Mouse (Mus musculus) brain, embryonic 14.5 days (tissue): ENCODE measurements around the gene Pcx. TPM values are rescaled to one million over a fixed set of nuclear protein-coding genes. Genes with fewer than 3 reads are reported as not detected.

Source experiments
- DNase-seq: peaks from one replicate; pipeline ENCODE4 v3.0.0-alpha.2; 2011; ENCODE audit warnings: low read depth
- CTCF ChIP-seq: fragments of 200-500 bp; IDR thresholded peaks from 2 replicates; pipeline ENCODE4 v1.5.1; 2012; ENCODE audit warnings: inconsistent platforms, mild to moderate bottlenecking, moderate library complexity, borderline replicate concordance; ENCODE audit not compliant: insufficient read depth, insufficient read length; ENCODE audit errors: extremely low read depth
- POLR2A ChIP-seq: fragments of 200-500 bp; IDR thresholded peaks from 2 replicates; pipeline ENCODE4 v1.6.1; 2012; ENCODE audit warnings: mild to moderate bottlenecking, inconsistent platforms, borderline replicate concordance; ENCODE audit not compliant: poor library complexity, insufficient read depth, insufficient read length, severe bottlenecking; ENCODE audit errors: extremely low read depth
- polyA plus RNA-seq: library from polyadenylated mRNA; depleted of rRNA; stranded (reverse); fragments of >200 nt; gene quantifications from 2 replicates; pipeline ENCODE4 v1.2.3, GENCODE M21; 2012

Gene Pcx
- polyA plus RNA-seq, 1 experiment: 19.4 TPM

DNA sequence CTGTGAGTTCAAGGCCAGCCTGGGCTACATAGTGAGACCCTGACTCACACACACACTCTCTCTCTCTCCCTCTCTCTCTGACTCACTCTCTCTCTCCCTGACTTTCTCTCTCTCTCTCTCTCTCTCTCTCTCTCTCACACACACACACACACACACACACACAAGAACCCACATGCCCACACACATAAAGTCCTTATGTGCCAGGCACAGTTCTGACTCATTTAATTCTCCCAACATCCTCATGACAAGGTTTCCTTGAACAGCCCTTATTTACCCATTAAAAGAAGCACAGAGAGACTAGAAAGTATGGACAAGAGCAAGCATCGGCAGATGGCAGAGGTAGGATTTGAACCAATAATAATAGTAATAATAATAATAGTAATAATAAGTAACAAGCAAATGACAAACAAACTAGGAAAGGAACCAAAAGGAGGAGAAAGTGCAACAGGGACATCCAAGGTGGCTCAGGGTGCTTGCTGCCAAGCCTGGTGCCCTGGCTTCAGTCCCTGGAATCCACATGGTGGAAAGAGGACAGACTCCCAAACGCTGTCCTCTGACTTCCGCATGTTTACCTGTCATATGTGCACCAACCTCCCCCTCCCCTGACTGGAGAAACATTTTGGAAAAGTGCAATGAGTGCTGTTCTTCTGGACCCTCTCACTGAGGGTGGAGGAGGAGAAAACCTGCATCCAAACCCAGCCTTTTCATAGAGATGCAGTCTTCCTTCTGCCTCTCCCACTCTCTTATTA lies 28.0 kb upstream of the Pcx start:
- TF ChIP-seq POLR2A: no peak
- no peak for TF ChIP-seq CTCF
- DNase-seq: no peak

DNA sequence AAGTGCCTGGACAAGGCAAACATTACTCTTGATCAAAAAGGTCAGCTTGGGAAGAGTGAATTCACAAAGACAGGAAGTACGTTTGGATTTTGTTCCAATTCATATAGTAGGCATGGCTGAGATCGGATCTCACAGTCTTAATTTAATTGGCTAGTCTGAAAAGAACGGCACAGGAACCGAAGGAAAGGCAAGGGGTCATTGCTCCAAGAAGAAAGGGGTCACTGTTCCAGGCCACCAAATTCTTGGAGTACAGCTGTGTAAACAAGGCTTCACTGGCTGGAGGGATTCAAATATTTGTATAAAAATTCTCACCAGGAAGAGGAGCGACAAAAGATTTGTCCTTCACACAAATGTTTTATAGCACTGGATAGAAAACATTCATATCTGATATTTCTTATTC lies 25.3 kb upstream of the Pcx start:
- no peak for TF ChIP-seq CTCF
- TF ChIP-seq POLR2A: no peak
- no peak for DNase-seq

DNA sequence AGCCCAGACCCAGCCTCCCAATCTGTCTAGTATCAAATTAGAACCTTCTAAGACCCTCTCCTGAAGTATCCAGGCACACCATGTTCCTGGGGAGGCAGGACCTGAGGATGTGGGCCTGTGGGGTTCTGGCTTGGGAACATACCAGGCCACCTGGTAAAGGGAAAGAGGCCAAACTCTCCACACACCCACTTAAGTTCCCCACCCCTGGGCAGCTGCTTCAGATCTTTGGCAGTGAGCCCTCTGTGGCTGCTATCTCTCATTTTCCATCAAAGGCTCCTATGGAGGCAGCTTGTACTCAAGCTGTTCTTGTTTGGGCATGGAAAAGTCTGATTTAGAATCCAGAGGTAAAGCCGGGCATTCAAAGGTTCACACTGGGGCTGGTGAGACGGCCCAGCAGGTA lies 22.4 kb upstream of the Pcx start:
- TF ChIP-seq CTCF (no peak), POLR2A (no peak)
- no peak for DNase-seq

DNA sequence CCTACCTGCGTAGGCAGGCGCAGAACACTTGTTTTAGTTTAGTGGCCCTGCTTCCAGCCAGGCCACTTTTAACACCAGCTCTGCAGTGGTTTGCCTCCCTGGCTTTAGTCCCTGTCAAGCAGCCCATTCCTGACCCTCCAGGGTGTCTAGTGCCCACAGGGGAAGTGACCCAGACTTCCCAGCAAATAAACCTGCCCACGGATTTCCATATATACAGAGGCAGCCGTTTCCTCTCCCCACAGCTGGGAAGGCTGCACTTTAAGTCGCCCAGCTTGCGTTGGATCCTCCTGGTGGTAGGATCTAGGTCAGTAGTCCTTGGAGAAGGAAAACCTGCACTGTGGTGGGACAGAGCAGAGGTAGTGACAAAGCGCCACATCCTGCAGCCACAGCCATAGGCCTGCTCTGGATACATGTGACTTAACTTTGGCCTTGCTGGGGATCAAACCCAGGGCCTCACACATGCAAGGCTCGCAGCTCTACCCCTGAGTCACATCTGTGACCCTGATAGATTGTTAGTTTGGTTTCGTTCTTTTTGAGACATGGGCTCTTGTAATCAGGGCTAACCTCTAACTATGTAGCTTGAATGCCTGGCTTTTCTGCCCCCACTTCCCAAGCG lies 19.1 kb upstream of the Pcx start:
- TF ChIP-seq POLR2A (no peak), CTCF (0 out of 2 replicates have a peak, but pooled peaks have one; percentile 1)

DNA sequence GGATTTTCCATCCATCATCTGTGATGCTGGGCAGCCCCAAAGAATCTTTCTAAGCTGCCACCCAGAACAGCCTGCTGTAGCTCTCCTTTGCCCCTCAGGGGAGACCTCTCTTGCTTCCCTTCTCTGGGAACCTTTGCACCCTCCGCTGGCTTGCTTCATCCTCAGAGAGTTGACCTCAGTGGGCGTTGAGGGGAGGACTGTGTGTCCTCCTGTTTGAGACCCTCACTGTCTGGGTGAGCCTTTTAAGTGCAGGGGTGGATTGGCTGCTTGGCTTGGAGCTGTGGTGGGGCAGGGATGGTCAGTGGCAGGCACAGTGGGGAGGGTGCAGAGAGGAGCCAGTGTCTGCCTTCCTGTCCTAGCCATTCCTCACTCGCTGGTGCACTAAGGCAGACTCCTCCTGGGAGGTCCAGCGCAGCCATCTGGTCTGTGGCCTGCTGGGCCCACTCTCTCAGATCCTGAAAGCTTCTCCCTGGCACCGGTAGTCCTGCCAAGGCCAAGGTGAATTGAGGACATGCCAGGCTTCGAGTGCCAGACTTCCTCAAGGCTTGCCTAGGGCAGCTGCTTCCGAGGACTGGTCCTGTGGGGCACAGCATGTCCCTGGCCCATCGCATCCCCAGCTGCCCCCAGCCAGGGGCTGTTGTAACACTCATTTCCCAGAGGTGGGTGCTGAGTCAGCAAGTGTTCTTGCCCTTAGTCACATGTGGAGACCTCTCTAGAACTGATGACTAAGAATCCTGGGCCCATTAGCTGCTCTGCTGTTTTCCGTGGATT lies 17.6 kb upstream of the Pcx start:
- TF ChIP-seq CTCF (no peak), POLR2A (no peak)
- DNase-seq: no peak

More for the DNA sequence above, 19.1 kb upstream of the Pcx start:
- DNase-seq: no peak

DNA sequence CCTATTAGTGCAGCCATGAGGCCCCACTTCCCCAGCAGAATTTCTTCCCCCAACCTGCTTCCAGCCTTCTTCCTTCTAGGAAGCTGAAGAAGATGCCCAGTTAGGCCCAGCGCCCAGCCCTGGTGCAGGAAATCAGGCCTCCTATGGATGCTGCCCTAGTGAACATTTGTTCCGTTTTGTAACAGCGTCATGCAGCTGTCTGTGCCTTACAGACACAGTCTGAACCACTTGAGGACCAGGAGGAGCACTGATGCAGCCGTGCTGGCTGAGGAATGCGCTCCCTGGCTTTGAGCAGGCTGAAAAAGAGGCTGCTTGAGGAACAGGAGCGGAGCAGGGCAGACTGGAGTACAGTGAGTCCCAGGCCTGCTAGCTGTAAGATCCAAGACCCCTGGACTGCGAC lies 15.6 kb upstream of the Pcx start:
- TF ChIP-seq POLR2A (no peak), CTCF (no peak)
- DNase-seq: no peak

DNA sequence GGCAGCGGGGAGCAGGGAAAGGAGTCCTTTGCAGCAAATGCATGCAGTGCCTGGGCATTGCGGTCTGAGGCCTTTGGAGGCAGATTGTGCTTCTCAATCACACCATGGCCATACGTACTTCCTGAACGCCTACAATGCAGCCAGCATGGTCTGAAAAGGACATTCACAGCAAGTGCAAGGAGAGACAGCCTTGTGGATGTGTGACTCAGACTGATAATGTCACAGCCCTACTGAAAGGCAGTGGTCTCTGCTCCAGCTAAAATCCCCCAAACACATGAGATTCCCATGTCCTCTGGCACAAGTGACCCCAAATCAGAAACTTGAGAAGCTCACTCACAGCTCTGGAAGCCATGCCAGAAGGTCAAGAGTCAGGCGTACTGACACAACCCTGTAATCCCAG lies 14.5 kb upstream of the Pcx start:
- TF ChIP-seq POLR2A (no peak), CTCF (no peak)
- no peak for DNase-seq

DNA sequence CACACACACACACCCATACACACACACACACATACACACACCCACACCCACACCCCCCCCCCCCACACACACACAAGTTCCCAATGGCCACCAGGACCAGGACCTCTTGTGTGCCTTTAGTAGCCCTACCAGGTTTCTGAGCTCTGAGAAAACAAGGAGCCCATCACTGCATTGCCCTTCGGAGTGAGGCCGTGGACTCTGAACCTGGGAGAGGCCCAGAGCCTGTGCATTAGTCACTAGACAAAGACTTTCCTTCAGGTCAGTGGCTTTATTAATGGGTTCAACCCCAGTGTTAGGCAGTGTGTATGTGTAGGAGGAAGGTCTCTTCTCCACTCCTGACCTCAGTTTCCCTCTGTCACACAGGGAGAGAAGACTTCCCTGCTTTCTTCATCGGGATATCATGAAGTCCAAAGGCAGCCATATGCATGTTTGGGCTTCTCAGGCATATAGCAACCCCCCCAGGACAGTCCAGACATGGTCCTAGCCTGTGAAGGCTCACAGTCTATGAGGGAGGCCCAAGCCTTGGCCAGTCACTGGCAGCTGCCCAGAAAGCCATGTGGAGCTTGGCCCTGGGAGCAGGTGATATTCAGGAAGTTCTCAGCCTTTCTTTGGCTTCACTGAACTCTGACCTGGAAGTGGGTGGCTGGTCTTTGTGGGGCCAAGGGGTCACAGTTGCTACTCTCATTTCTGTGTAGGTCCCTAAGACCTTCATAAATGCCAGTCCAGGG lies 13.6 kb upstream of the Pcx start:
- no peak for DNase-seq
- no peak for TF ChIP-seq POLR2A
- TF ChIP-seq CTCF: no peak

DNA sequence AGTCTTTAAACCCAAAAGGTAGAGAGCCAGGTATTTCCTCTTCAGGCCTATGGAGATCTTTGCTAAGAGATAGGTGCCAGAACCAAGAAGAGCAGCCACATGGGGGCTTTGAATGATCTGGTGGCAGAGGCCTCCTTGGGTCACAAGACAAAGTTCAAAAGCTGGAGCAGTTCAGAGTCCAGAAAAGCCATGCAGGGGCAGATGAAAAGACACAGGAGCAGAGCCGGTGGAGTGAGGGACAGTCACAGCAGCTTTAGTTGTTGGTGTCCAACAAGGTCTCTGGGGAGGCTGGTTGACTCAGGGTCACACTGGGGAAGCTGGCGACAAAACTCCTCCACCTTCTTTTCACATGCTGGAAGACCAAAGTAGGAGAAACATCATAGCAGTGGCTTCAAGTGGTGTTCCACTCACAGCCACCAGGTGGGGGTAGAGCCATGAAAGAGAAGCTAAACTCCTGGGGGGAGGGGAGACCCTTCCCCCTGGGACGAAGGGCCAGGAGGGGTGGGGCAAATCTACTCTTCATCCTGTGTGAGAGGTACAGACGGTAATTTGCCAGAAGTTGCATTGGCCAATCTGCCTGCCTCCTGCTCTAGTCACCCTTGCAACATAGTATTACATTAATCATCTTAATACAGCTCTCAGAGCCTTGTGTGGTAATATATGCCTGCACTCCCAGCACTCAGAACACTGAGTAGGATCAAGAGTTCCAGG lies 12.9 kb upstream of the Pcx start:
- TF ChIP-seq CTCF: peak; percentile 91
- TF ChIP-seq POLR2A: no peak
- DNase-seq: peak; percentile 86

DNA sequence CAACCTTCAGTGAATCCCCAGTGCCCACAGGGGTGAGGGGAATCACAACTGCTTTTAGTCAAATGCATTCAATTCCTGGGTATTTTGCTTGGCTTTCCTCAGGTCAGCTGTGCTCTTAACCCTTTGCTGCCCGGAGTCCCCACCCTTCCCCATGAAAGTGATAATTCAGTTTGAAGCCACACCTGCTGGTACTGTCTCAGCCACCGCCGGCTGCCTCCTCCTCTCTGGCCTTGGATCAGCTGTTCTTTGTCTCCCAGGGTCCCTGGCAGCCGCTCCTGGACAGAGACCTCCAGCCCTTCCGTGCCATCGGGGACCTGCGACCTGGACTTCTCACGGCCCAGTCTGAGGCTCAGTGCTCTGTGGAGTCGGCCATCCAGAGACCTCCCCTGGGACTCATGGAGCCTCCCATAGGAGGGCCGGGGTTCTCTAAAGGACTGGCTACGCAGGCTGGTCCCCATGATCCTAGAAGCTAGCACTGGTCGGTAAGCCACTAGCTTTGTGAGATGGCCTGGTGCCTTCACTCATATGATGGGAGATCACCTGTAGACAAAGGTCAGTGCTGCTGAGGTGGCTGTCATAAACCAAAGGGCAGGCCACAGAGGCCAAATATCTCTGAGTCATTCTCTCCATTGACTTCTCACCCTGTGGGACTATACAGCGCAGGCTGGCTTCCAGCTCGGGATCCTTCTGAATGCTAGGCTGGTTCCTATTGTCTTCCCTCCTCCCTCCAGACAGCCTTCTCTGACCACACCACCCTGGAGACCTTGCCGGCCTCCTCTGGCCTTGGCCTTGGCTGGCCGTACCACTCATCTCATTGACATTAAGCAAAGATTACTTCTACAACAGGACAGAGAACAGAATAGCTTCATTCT lies 12.0 kb upstream of the Pcx start, which contains the start of gene 2010003K11Rik:
Gene 2010003K11Rik, minus strand, starts transcription at position 522 of the 872 bp plus-strand sequence.
- DNase-seq: no peak
- no peak for TF ChIP-seq POLR2A
- TF ChIP-seq CTCF: no peak
